Mouse (Mus musculus) heart, embryonic 14.5 days (tissue): Measurements from ENCODE around the gene Washc4. TPM values are rescaled to one million over a fixed set of nuclear protein-coding genes. Genes with fewer than 3 reads are reported as not detected.
A peak's percentile ranks its signal among the peaks of the same experiment; 100 is the strongest.
"Not testable (repeated sequence)": the region's sequence is repeated elsewhere in the genome, so short reads cannot be mapped to it uniquely, and the experiment has no call there.

ENCODE experiments used
- ATAC-seq: fragments of 200-750 bp; cut with Nextera tagmentation; 2 replicates; pipeline ENCODE4 v1.8.0; 2017; ENCODE audit warnings: low read depth, moderate TSS enrichment; ENCODE audit not compliant: insufficient number of reproducible peaks, insufficient read depth, low FRiP score
- H3K27ac ChIP-seq, 2 experiments: fragments of 200-500 bp in 1 of 2; fragments of 300-500 bp in 1 of 2; sonication (generic) in 1 of 2; replicated peaks in 1 of 2; 2 replicates each; pipeline ENCODE4 v1.5.1; 2012 to 2014; ENCODE audit warnings: low read depth in 2 of 2, low read length in 2 of 2, control low read depth in 1 of 2, mild to moderate bottlenecking in 1 of 2, mixed read lengths in 1 of 2; ENCODE audit not compliant: control insufficient read depth in 1 of 2, insufficient read depth in 1 of 2
- H3K27me3 ChIP-seq: fragments of 300-500 bp; sonication (generic); 2 replicates; pipeline ENCODE4 v1.6.1; 2014; ENCODE audit warnings: mild to moderate bottlenecking, low read length, control low read depth; ENCODE audit not compliant: control insufficient read depth, insufficient read depth
- H3K36me3 ChIP-seq: fragments of 300-500 bp; sonication (generic); 2 replicates; pipeline ENCODE4 v1.6.1; 2014; ENCODE audit warnings: mild to moderate bottlenecking, control low read depth, low read length, mixed read lengths; ENCODE audit not compliant: control insufficient read depth, insufficient read depth
- H3K4me1 ChIP-seq, 2 experiments: fragments of 200-500 bp in 1 of 2; fragments of 300-500 bp in 1 of 2; sonication (generic) in 1 of 2; 2 replicates each; pipeline ENCODE4 v1.6.1; 2012 to 2014; ENCODE audit warnings: low read length in 2 of 2, control low read depth in 1 of 2, mixed read lengths in 1 of 2; ENCODE audit not compliant: control insufficient read depth in 2 of 2, insufficient read depth in 2 of 2
- H3K4me2 ChIP-seq: fragments of 300-500 bp; sonication (generic); 2 replicates; pipeline ENCODE4 v1.6.1; 2014; ENCODE audit warnings: mild to moderate bottlenecking, low read length
- H3K4me3 ChIP-seq, 2 experiments: fragments of 200-500 bp in 1 of 2; fragments of 300-500 bp in 1 of 2; sonication (generic) in 1 of 2; 2 replicates each; pipeline ENCODE4 v1.5.1; 2012 to 2014; ENCODE audit warnings: low read length in 2 of 2, mild to moderate bottlenecking in 2 of 2, control low read depth in 1 of 2, low read depth in 1 of 2, moderate library complexity in 1 of 2; ENCODE audit not compliant: control insufficient read depth in 1 of 2, insufficient read depth in 1 of 2
- H3K9ac ChIP-seq: fragments of 300-500 bp; sonication (generic); 2 replicates; pipeline ENCODE4 v1.6.1; 2014; ENCODE audit warnings: mild to moderate bottlenecking, low read length
- H3K9me3 ChIP-seq: fragments of 300-500 bp; sonication (generic); 2 replicates; pipeline ENCODE4 v1.6.1; 2016; ENCODE audit warnings: low read length, control low read depth; ENCODE audit not compliant: control insufficient read depth
- WGBS: fragments of 180-500 bp; shearing (Covaris S2); extraction: QIAGEN DNeasy Blood & Tissue Kit; methylation state at CpG from one replicate; pipeline ENCODE4 v1.1.7; 2014; 5-methylcytosine and 5-hydroxymethylcytosine counted together
- polyA plus RNA-seq: library from polyadenylated mRNA; unstranded; fragments of >200 nt; fragmentation: Nextera tagmentation; extraction: Ambion mirVana; gene quantifications from 2 replicates; pipeline ENCODE4 v1.2.1, GENCODE M21; 2014

The Washc4 gene
- polyA plus RNA-seq, result 26.0 and 33.5 TPM in 2 replicates

DNA sequence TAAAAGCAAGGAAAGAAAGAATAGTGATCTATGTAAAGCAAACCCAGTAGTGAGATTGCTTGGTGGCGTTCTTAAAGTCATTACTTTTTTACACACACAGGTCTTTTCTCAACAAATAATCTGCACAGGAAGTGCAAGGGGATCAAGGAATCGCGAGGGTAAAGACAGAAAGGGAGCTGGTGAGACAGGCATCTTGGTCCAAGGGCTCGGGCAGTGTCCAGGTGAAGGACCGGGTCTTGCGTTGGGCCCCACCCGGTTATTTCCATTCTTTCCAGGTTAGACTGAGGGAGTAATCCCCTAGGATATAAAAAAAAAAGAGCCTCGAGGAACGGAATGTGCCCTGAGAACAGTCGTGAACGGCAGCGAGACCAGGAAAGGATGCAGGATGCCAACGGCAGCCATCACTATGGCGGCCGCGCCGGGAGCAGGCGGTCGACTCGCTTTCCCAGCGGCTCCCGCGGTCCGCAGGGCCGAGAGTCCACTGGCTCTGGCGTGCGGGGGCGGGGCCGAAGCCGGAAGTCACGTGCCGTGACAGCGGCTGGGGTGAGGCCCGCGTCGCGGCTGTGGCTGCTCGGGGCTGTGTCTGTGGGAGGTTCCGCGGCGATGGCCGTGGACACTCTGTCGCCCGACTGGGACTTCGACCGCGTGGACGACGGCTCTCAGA, at the start of gene Washc4:
Gene Washc4, plus strand, starts transcription at position 314 of the 664 bp plus-strand sequence.
- WGBS, result 2% methylated on average over 49 of the region's 49 CpGs
- no peaks in the 10 kb centered on the region for H3K27me3 ChIP-seq
- ATAC-seq, result peak; percentile 98

DNA sequence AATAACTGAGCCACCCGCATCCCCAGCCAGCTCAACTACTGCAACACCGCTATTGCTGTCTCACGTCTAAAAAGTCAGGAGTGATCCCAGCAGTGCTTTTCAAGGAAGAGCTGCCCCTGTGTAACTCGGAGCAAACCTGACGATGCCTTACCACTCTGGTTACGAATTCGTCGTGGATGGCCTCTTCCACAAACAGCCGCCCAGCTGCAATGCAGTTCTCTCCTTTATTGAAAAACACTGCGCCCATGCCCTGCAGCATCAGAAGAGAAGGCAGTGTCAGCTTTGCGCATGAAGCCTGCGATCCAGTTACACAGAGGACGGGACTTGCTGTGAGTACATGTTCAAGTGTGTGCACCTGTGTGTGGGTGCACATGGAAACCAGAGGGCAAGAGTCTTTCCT, 46.2 kb upstream of the Washc4 start:
- no peak overlapping the region for H3K4me2 ChIP-seq
- no peaks in the 10 kb centered on the region for H3K4me1 ChIP-seq
- H3K4me3 ChIP-seq, result no peak overlapping the region
- H3K36me3 ChIP-seq, result 0 out of 2 replicates have a peak, but pooled peaks cover 7% of the 10 kb centered on the region
- no peaks in the 10 kb centered on the region for H3K9me3 ChIP-seq
- H3K27ac ChIP-seq, result no peak overlapping the region
- H3K9ac ChIP-seq, result no peak overlapping the region
- no peaks in the 10 kb centered on the region for H3K27me3 ChIP-seq
- WGBS, result 89% methylated on average over 13 of the region's 13 CpGs
- no peak for ATAC-seq

More for the DNA sequence above, at the start of gene Washc4:
- peaks cover 15% of the 10 kb centered on the region; the same call in 1 of the 2 replicates for H3K36me3 ChIP-seq
- peak within 1 kb of the TSS; percentile 74 to 87 for H3K27ac ChIP-seq
- H3K4me2 ChIP-seq, result peak within 1 kb of the TSS; percentile 76
- H3K9me3 ChIP-seq, result no peaks in the 10 kb centered on the region
- peaks cover 0 to 21% of the 10 kb centered on the region in 2 experiments; a peak in 2 of 4 replicates for H3K4me1 ChIP-seq
- peak within 1 kb of the TSS; percentile 88 for H3K9ac ChIP-seq
- H3K4me3 ChIP-seq, result peak within 1 kb of the TSS; percentile 92 to 99

DNA sequence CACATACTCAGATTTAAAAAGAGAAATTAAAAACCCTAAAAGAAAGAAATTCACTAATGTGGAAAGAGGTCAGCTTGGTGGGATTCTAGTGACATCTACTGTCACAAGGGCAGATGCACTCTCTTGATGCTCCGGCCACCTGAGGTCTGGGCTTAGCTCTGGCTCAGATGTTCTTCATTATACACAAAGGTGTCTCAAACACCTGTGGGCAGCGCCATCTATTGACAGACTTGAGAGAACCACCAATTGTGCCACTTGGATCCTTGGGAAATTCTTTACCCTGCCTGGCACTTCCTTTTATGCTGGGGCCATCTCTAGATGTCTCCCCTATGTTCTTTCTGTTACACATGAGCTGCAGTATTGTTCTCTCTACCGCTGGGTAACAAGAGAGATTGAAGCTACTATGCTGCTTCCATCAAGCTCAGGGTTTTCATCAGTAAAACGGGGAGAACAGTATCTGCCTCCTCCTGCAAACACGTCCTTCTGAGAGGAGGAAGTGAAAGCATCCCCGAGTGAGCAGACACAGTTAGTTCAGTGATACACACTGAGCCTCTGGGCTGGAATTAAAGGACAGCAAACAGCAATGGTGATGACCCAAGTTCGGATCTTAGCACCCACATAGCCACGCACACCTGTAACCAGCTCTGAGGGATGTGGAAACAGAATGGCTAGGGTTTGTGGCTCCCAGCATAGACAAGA, 34.4 kb upstream of the Washc4 start:
- no peaks in the 10 kb centered on the region for H3K27me3 ChIP-seq

DNA sequence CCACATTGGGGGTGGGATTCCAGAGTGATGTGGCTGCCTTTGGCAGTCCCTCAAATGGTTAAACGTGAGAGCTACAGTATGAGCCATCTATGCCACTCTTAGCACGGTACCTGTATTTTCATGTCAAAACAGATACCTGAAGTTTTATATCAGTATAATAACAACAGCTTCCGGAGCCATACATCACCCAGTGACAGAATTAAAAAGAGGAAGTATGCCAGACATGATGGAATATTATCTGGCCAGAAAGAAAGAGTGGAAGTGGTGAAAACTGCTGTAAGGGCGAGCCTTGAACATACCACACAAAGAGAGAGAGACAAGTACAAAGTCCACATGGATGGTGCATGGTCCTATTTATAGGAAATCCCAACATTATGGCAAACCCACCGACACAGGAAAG, 32.2 kb upstream of the Washc4 start:
- no peaks in the 10 kb centered on the region for H3K9me3 ChIP-seq
- 71% methylated on average over 5 of the region's 5 CpGs for WGBS
- no peaks in the 10 kb centered on the region for H3K4me1 ChIP-seq
- H3K27me3 ChIP-seq, result no peaks in the 10 kb centered on the region
- peaks cover 19% of the 10 kb centered on the region for H3K36me3 ChIP-seq
- H3K27ac ChIP-seq, result no peak overlapping the region
- ATAC-seq, result no peak
- no peak overlapping the region for H3K9ac ChIP-seq
- H3K4me2 ChIP-seq, result no peak overlapping the region
- H3K4me3 ChIP-seq, result no peak overlapping the region

More for the DNA sequence above, 34.4 kb upstream of the Washc4 start:
- Histone ChIP-seq H3K36me3 (peaks cover 19% of the 10 kb centered on the region), H3K4me3 (no peak overlapping the region), H3K27ac (no peak overlapping the region), H3K9me3 (no peaks in the 10 kb centered on the region), H3K4me2 (no peak overlapping the region), H3K9ac (no peak overlapping the region), H3K4me1 (no peaks in the 10 kb centered on the region)
- ATAC-seq, result no peak
- 62% methylated on average over 8 of the region's 8 CpGs for WGBS

DNA sequence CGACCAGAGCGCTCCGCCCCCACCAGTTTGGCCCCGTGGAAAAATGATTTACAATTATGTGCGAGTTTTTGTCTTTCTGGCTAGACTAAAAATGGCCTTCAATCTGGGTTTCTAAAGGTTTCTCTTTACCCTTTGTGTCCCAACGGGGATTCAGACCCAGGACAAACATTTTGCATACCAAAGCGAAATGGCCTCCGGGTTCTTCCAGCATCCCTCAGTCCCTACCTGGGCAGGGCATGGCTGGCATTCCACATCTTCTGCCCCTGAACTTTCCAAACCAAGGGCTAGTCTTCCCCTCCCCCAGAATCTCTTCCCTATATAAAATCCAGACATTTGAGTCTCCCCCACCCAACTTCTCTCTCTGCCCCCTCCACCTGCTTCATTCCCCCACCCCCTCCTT, 29.8 kb upstream of the Washc4 start:
- Histone ChIP-seq H3K4me2 (no peak overlapping the region), H3K9ac (no peak overlapping the region), H3K36me3 (peaks cover 29% of the 10 kb centered on the region), H3K27me3 (no peaks in the 10 kb centered on the region), H3K9me3 (no peaks in the 10 kb centered on the region), H3K27ac (no peak overlapping the region), H3K4me1 (no peaks in the 10 kb centered on the region), H3K4me3 (no peak overlapping the region)
- ATAC-seq, result no peak
- WGBS, result 84% methylated on average over 8 of the region's 8 CpGs

DNA sequence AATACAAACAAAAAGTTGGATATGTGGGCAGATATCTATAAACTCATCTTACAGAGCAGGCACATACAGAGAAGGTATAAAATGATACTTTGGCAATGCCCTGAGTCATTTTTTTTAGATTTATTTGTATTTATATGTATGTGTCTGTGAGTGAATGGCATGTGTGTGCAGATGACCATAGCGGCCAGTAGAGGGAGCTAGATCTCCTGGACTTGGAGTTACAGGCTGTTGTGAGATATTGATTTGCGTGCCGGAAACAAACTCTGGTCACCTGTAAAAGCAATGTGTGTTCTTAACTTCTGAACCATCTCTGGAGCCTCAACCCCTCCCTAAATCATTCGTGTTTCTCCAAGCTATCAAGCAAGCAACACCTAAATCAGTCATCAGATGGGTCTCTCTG, 22.6 kb upstream of the Washc4 start:
- Histone ChIP-seq H3K9ac (no peak overlapping the region), H3K36me3 (peaks cover 44% of the 10 kb centered on the region), H3K27ac (no peak overlapping the region), H3K4me3 (no peak overlapping the region), H3K27me3 (no peaks in the 10 kb centered on the region), H3K9me3 (no peaks in the 10 kb centered on the region), H3K4me1 (no peaks in the 10 kb centered on the region), H3K4me2 (no peak overlapping the region)
- no peak for ATAC-seq
- WGBS, result 75% methylated on average over 4 of the region's 4 CpGs

DNA sequence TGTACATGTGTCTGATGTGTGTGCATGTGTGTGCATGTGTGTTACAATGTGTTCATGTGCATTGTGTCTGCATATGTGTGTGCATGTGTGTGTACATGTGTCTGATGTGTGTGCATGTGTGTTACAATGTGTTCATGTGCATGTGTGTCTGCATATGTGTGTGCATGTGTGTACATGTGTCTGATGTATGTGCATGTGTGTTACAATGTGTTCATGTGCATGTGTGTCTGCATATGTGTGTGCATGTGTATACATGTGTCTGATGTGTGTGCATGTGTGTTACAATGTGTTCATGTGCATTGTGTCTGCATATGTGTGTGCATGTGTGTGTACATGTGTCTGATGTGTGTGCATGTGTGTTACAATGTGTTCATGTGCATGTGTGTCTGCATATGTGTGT, 19.3 kb upstream of the Washc4 start:
- not testable (repeated sequence) for H3K27me3 ChIP-seq, H3K27ac ChIP-seq, H3K4me2 ChIP-seq, ATAC-seq, H3K9me3 ChIP-seq, H3K4me3 ChIP-seq, H3K4me1 ChIP-seq, H3K9ac ChIP-seq
- peaks cover 26% of the 10 kb centered on the region for H3K36me3 ChIP-seq
